Mouse (Mus musculus) midbrain, embryonic 13.5 days (tissue): ENCODE results near the gene Sult2a6. TPM values are rescaled to one million over a fixed set of nuclear protein-coding genes. Genes with fewer than 3 reads are reported as not detected.

ENCODE experiments used
- ATAC-seq: fragments of 200-750 bp; cut with Nextera tagmentation; 2 replicates; pipeline ENCODE4 v1.8.0; 2017; ENCODE audit warnings: mild to moderate bottlenecking, moderate TSS enrichment, moderate library complexity
- H3K27ac ChIP-seq: fragments of 300-500 bp; sonication (generic); 2 replicates; pipeline ENCODE4 v1.5.1; 2015; ENCODE audit warnings: inconsistent platforms, mild to moderate bottlenecking, moderate library complexity
- H3K27me3 ChIP-seq: fragments of 300-500 bp; sonication (generic); 2 replicates; pipeline ENCODE4 v1.6.1; 2015; ENCODE audit warnings: mild to moderate bottlenecking, inconsistent platforms
- H3K36me3 ChIP-seq: fragments of 300-500 bp; sonication (generic); 2 replicates; pipeline ENCODE4 v1.6.1; 2015; ENCODE audit warnings: mild to moderate bottlenecking, inconsistent platforms
- H3K4me1 ChIP-seq: fragments of 300-500 bp; sonication (generic); replicated peaks from 2 replicates; pipeline ENCODE4 v1.6.1; 2015; ENCODE audit warnings: inconsistent platforms
- H3K4me2 ChIP-seq: fragments of 300-500 bp; sonication (generic); replicated peaks from 2 replicates; pipeline ENCODE4 v1.6.1; 2015; ENCODE audit warnings: moderate library complexity, mild to moderate bottlenecking, inconsistent platforms
- H3K4me3 ChIP-seq: fragments of 300-500 bp; sonication (generic); replicated peaks from 2 replicates; pipeline ENCODE4 v1.5.1; 2015; ENCODE audit warnings: mild to moderate bottlenecking, inconsistent platforms
- H3K9ac ChIP-seq: fragments of 300-500 bp; sonication (generic); replicated peaks from 2 replicates; pipeline ENCODE4 v1.6.1; 2015; ENCODE audit warnings: mild to moderate bottlenecking, inconsistent platforms
- H3K9me3 ChIP-seq: fragments of 300-500 bp; sonication (generic); 2 replicates; pipeline ENCODE4 v1.6.1; 2016; ENCODE audit warnings: mild to moderate bottlenecking, inconsistent platforms
- WGBS: fragments of 180-500 bp; shearing (Covaris S2); methylation state at CpG from one replicate; pipeline ENCODE4 v1.1.7; 2015; 5-methylcytosine and 5-hydroxymethylcytosine counted together
- polyA plus RNA-seq: library from polyadenylated mRNA; unstranded; fragments of >200 nt; fragmentation: Nextera tagmentation; extraction: Ambion mirVana; gene quantifications from 2 replicates; pipeline ENCODE4 v1.2.1, GENCODE M21; 2015

Sult2a6 gene
- polyA plus RNA-seq, result not detected in 2 replicates

GRCm38 (mm10) chr7:14254770-14255169, at the start of gene Sult2a6:
Gene Sult2a6, minus strand, starts transcription at chr7:14254870.
- no peak within 1 kb of the TSS for H3K4me3 ChIP-seq
- H3K27me3 ChIP-seq, result no peaks in the 10 kb centered on the region
- peaks cover 18% of the 10 kb centered on the region for H3K9me3 ChIP-seq
- no peaks in the 10 kb centered on the region for H3K36me3 ChIP-seq
- no peak within 1 kb of the TSS for H3K9ac ChIP-seq
- no peak within 1 kb of the TSS for H3K4me2 ChIP-seq
- 80% methylated on average over 2 of the region's 2 CpGs for WGBS
- no peak within 1 kb of the TSS for H3K27ac ChIP-seq
- H3K4me1 ChIP-seq, result no peaks in the 10 kb centered on the region
- no peak for ATAC-seq

- no peak for ATAC-seq
- H3K4me3 ChIP-seq, result no peak overlapping the region
- H3K9ac ChIP-seq, result no peak overlapping the region
- H3K36me3 ChIP-seq, result no peaks in the 10 kb centered on the region
- H3K27ac ChIP-seq, result no peak overlapping the region
- no peaks in the 10 kb centered on the region for H3K27me3 ChIP-seq
- no peak overlapping the region for H3K4me2 ChIP-seq
- H3K4me1 ChIP-seq, result no peaks in the 10 kb centered on the region
- H3K9me3 ChIP-seq, result peaks cover 12% of the 10 kb centered on the region; the same call in 1 of the 2 replicates
These were observed 39.4 kb downstream of the Sult2a6 start for GRCm38 (mm10) chr7:14215231-14215630.

- 84% methylated on average over 2 of the region's 2 CpGs for WGBS
- no peak overlapping the region for H3K4me2 ChIP-seq
- H3K36me3 ChIP-seq, result no peaks in the 10 kb centered on the region
These were observed 51.3 kb downstream of the Sult2a6 start for GRCm38 (mm10) chr7:14203417-14203816.

GRCm38 (mm10) chr7:14202487-14202886, 52.2 kb downstream of the Sult2a6 start:
- Histone ChIP-seq H3K36me3 (no peaks in the 10 kb centered on the region), H3K4me1 (no peaks in the 10 kb centered on the region)
- ATAC-seq, result no peak

More at GRCm38 (mm10) chr7:14203417-14203816, 51.3 kb downstream of the Sult2a6 start:
- Histone ChIP-seq H3K9ac (no peak overlapping the region), H3K27ac (no peak overlapping the region), H3K4me3 (no peak overlapping the region), H3K4me1 (no peaks in the 10 kb centered on the region), H3K9me3 (peaks cover 18% of the 10 kb centered on the region; the same call in 1 of the 2 replicates), H3K27me3 (no peaks in the 10 kb centered on the region)
- no peak for ATAC-seq

More at GRCm38 (mm10) chr7:14202487-14202886, 52.2 kb downstream of the Sult2a6 start:
- Histone ChIP-seq H3K4me2 (no peak overlapping the region), H3K27ac (no peak overlapping the region), H3K4me3 (no peak overlapping the region), H3K27me3 (no peaks in the 10 kb centered on the region), H3K9me3 (peaks cover 12% of the 10 kb centered on the region; the same call in 1 of the 2 replicates), H3K9ac (no peak overlapping the region)

Other genes with a start within 250 kb of the Sult2a6 start
- not detected in 2 replicates for gene Sult2a3, start 131.8 kb downstream of the Sult2a6 start, polyA plus RNA-seq
- gene Obox8, start 78.7 kb upstream of the Sult2a6 start, polyA plus RNA-seq, result not detected in 2 replicates
- gene Sult2a8, start 191.9 kb upstream of the Sult2a6 start, polyA plus RNA-seq, result not detected in 2 replicates
- gene Sult2a7, start 239.4 kb upstream of the Sult2a6 start, polyA plus RNA-seq, result not detected in 2 replicates